Comparison of ENCODE assay signal across 13 mouse cellular contexts in genomic region chr19:32242153-32242552, GRCm38 (mm10).
A peak's percentile ranks its signal among the peaks of the same experiment; 100 is the strongest.
DNase-seq lines count a peak whose midpoint lies in the region; ATAC-seq and TF ChIP-seq lines count a peak whose summit lies in the region.
"Had no signal": no experiment of that assay in that cellular context is flagged by ENCODE, and none has a peak within 500 bp of the region (broad histone marks: within the 10 kb centered on the region; RNA-seq: fewer than 3 reads in every experiment).

No protein-coding gene starts in this region.

- no peak overlapping the region for H3K9ac ChIP-seq in hindbrain, embryonic 16.5 days (ENCODE audit: low read depth, low read length)
- no peak overlapping the region for H3K9ac ChIP-seq in intestine, postnatal 0 days (ENCODE audit: low read depth, low read length)
- no peak overlapping the region for H3K9ac ChIP-seq in midbrain, embryonic 16.5 days (ENCODE audit: low read depth, low read length)
- H3K9ac ChIP-seq: heart, embryonic 15.5 days; liver, embryonic 14.5 days; midbrain, embryonic 12.5 days had no signal

- TF ChIP-seq CTCF in C2C12 (IDR thresholded peaks at IDR 0.05; ENCODE audit: control insufficient read depth, insufficient read depth, insufficient read length): no peak
- TF ChIP-seq CTCF in intestine, postnatal 0 days (IDR thresholded peaks at IDR 0.05; ENCODE audit: low read depth): no peak

- H3K27me3 ChIP-seq in hindbrain, embryonic 16.5 days (replicated peaks; ENCODE audit: control insufficient read depth, insufficient read depth, low read length): no peaks in the 10 kb centered on the region
- H3K27me3 ChIP-seq in hindbrain, embryonic 10.5 days (ENCODE audit: insufficient read depth, poor library complexity, severe bottlenecking): no peaks in the 10 kb centered on the region
- H3K27me3 ChIP-seq in C2C12 (ENCODE audit: control insufficient read depth, insufficient read depth, insufficient read length): no peaks in the 10 kb centered on the region
- H3K27me3 ChIP-seq in intestine, postnatal 0 days (replicated peaks; ENCODE audit: control insufficient read depth, insufficient read depth, low read length): no peaks in the 10 kb centered on the region
- no peaks in the 10 kb centered on the region for H3K27me3 ChIP-seq in limb, embryonic 10.5 days (ENCODE audit: low read depth, poor library complexity, severe bottlenecking)
- no peaks in the 10 kb centered on the region for H3K27me3 ChIP-seq in midbrain, embryonic 16.5 days (ENCODE audit: control insufficient read depth, insufficient read depth, low read depth, low read length)
- H3K27me3 ChIP-seq: CH12.LX; heart, embryonic 15.5 days; midbrain, embryonic 12.5 days had no signal

- no peaks in the 10 kb centered on the region for H3K9me3 ChIP-seq in hindbrain, embryonic 16.5 days (ENCODE audit: control insufficient read depth, low read length)
- H3K9me3 ChIP-seq in hindbrain, embryonic 10.5 days: no peaks in the 10 kb centered on the region
- no peaks in the 10 kb centered on the region for H3K9me3 ChIP-seq in intestine, postnatal 0 days (ENCODE audit: control insufficient read depth)
- H3K9me3 ChIP-seq in limb, embryonic 10.5 days (replicated peaks): no peaks in the 10 kb centered on the region
- no peaks in the 10 kb centered on the region for H3K9me3 ChIP-seq in midbrain, embryonic 16.5 days (replicated peaks; ENCODE audit: control insufficient read depth, low read length, poor library complexity, severe bottlenecking)
- H3K9me3 ChIP-seq: heart, embryonic 15.5 days; midbrain, embryonic 12.5 days had no signal

- no peak overlapping the region for H3K4me3 ChIP-seq in hindbrain, embryonic 16.5 days (ENCODE audit: low read length)
- H3K4me3 ChIP-seq in hindbrain, embryonic 10.5 days: no peak overlapping the region
- H3K4me3 ChIP-seq in C2C12 (ENCODE audit: insufficient read depth, poor library complexity, severe bottlenecking): no peak overlapping the region
- no peak overlapping the region for H3K4me3 ChIP-seq in intestine, postnatal 0 days (ENCODE audit: low read depth, low read length)
- H3K4me3 ChIP-seq in limb, embryonic 10.5 days: no peak overlapping the region
- no peak overlapping the region for H3K4me3 ChIP-seq in midbrain, embryonic 16.5 days (ENCODE audit: low read depth, low read length)
- H3K4me3 ChIP-seq: heart, embryonic 15.5 days; midbrain, embryonic 12.5 days had no signal

- no peak overlapping the region for H3ac ChIP-seq in C2C12 (ENCODE audit: control insufficient read depth, insufficient read length, low read depth)

- DNase-seq in hindbrain, embryonic 10.5 days (ENCODE audit: low spot score): no peak
- DNase-seq in cerebellum, adult 9-10 months: peak; percentile 38
- no peak for DNase-seq in limb, embryonic 10.5 days (ENCODE audit: low spot score)
- no peak for DNase-seq in spleen, postnatal 14 days (ENCODE audit: low spot score in 2 of 2)
- DNase-seq: adrenal gland, postnatal 10 days had no signal

- no peaks in the 10 kb centered on the region for H3K4me1 ChIP-seq in hindbrain, embryonic 16.5 days (ENCODE audit: control insufficient read depth, insufficient read depth, low read depth, low read length)
- peaks cover 4% of the 10 kb centered on the region; the same call in 1 of the 2 replicates for H3K4me1 ChIP-seq in hindbrain, embryonic 10.5 days (replicated peaks)
- no peaks in the 10 kb centered on the region for H3K4me1 ChIP-seq in intestine, postnatal 0 days (replicated peaks; ENCODE audit: control insufficient read depth, insufficient read depth, low read length)
- H3K4me1 ChIP-seq in limb, embryonic 10.5 days: peaks cover 29% of the 10 kb centered on the region
- no peaks in the 10 kb centered on the region for H3K4me1 ChIP-seq in midbrain, embryonic 16.5 days (ENCODE audit: control insufficient read depth, insufficient read depth, low read length)
- H3K4me1 ChIP-seq: midbrain, embryonic 12.5 days had no signal

- H3K79me3 ChIP-seq in C2C12 (ENCODE audit: low read depth): no peaks in the 10 kb centered on the region

- WGBS in hindbrain, embryonic 16.5 days: 87% methylated on average over 4 of the region's 4 CpGs
- 78% methylated on average over 4 of the region's 4 CpGs for WGBS in hindbrain, embryonic 10.5 days
- WGBS in intestine, postnatal 0 days: 26% methylated on average over 4 of the region's 4 CpGs
- 83% methylated on average over 4 of the region's 4 CpGs for WGBS in limb, embryonic 10.5 days
- WGBS in midbrain, embryonic 16.5 days: 85% methylated on average over 4 of the region's 4 CpGs

- no peak overlapping the region for H3K27ac ChIP-seq in hindbrain, embryonic 16.5 days (ENCODE audit: low read depth, low read length)
- no peak overlapping the region for H3K27ac ChIP-seq in hindbrain, embryonic 10.5 days
- no peak overlapping the region for H3K27ac ChIP-seq in intestine, postnatal 0 days (ENCODE audit: low read depth, low read length)
- no peak overlapping the region for H3K27ac ChIP-seq in limb, embryonic 10.5 days
- no peak overlapping the region for H3K27ac ChIP-seq in midbrain, embryonic 16.5 days (ENCODE audit: low read length)
- H3K27ac ChIP-seq: heart, embryonic 15.5 days; liver, embryonic 14.5 days; midbrain, embryonic 12.5 days had no signal

- no peaks in the 10 kb centered on the region for H3K79me2 ChIP-seq in C2C12 (ENCODE audit: control insufficient read depth, insufficient read depth)

- no peaks in the 10 kb centered on the region for H3K36me3 ChIP-seq in hindbrain, embryonic 16.5 days (ENCODE audit: control insufficient read depth, insufficient read depth, low read length)
- no peaks in the 10 kb centered on the region for H3K36me3 ChIP-seq in hindbrain, embryonic 10.5 days
- no peaks in the 10 kb centered on the region for H3K36me3 ChIP-seq in C2C12 (ENCODE audit: control insufficient read depth, insufficient read depth)
- H3K36me3 ChIP-seq in intestine, postnatal 0 days (ENCODE audit: control insufficient read depth, insufficient read depth): no peaks in the 10 kb centered on the region
- H3K36me3 ChIP-seq in limb, embryonic 10.5 days: no peaks in the 10 kb centered on the region
- no peaks in the 10 kb centered on the region for H3K36me3 ChIP-seq in midbrain, embryonic 16.5 days (ENCODE audit: control insufficient read depth, insufficient read depth, low read length)
- H3K36me3 ChIP-seq: heart, embryonic 15.5 days; midbrain, embryonic 12.5 days had no signal

- no peak overlapping the region for H3K4me2 ChIP-seq in hindbrain, embryonic 16.5 days (ENCODE audit: low read length)
- H3K4me2 ChIP-seq in intestine, postnatal 0 days (replicated peaks; ENCODE audit: low read depth): no peak overlapping the region
- no peak overlapping the region for H3K4me2 ChIP-seq in midbrain, embryonic 16.5 days (ENCODE audit: low read length)
- H3K4me2 ChIP-seq: heart, embryonic 15.5 days; midbrain, embryonic 12.5 days had no signal

- 0 out of 2 replicates have a peak, but pooled peaks have one; percentile 4 for ATAC-seq in hindbrain, embryonic 16.5 days
- ATAC-seq in intestine, postnatal 0 days: peak; percentile 90
- no peak for ATAC-seq in midbrain, embryonic 16.5 days

TF ChIP-seq in C2C12, 6 proteins besides CTCF, POLR2A, EP300 and RAD21:
- TF ChIP-seq USF1 (IDR thresholded peaks at IDR 0.05; ENCODE audit: low read depth) (no peak), MYOD1 (IDR thresholded peaks at IDR 0.05; ENCODE audit: control insufficient read depth, insufficient read length, low read depth) (peak; percentile 86)
TF ChIP-seq in C2C12: peak in this region for 1.
